Comparison of ENCODE assay signal across 27 mouse cellular contexts in genomic region chr2:145761436-145761835, GRCm38 (mm10).
"Had no signal": no experiment of that assay in that cellular context is flagged by ENCODE, and none has a peak within 500 bp of the region (broad histone marks: within the 10 kb centered on the region; RNA-seq: fewer than 3 reads in every experiment).

No protein-coding gene starts in this region.

- H3K27ac ChIP-seq: embryonic facial prominence, embryonic 12.5 days; embryonic facial prominence, embryonic 13.5 days; embryonic facial prominence, embryonic 15.5 days; forebrain, embryonic 10.5 days; forebrain, embryonic 12.5 days; forebrain, embryonic 13.5 days; forebrain, embryonic 15.5 days; gastrocnemius, adult 2 months; heart, adult 2 months; heart, embryonic 10.5 days had no signal

- ATAC-seq: forebrain, embryonic 13.5 days; forebrain, embryonic 14.5 days; forebrain, embryonic 15.5 days; forebrain, embryonic 16.5 days; forebrain, postnatal 0 days had no signal

- H3K36me3 ChIP-seq: embryonic facial prominence, embryonic 12.5 days; embryonic facial prominence, embryonic 13.5 days; embryonic facial prominence, embryonic 15.5 days; forebrain, embryonic 10.5 days; forebrain, embryonic 12.5 days; forebrain, embryonic 15.5 days; heart, embryonic 10.5 days had no signal

- DNase-seq: cerebellum, adult 9-10 months; cerebellum, adult 9-11 months; cerebellum, postnatal 10 days; cerebellum, postnatal 14 days; cerebellum, postnatal 25 days; cerebellum, postnatal 36 days; embryo, embryonic 11 days; forebrain, postnatal 0 days; gastrocnemius, adult 2 months; gastrocnemius, postnatal 10 days; gastrocnemius, postnatal 14 days; gastrocnemius, postnatal 25 days; gastrocnemius, postnatal 36 days; heart, adult 11 months; heart, adult 18-20 months; heart, adult 2 months had no signal

- H3K27me3 ChIP-seq: embryonic facial prominence, embryonic 12.5 days; embryonic facial prominence, embryonic 13.5 days; embryonic facial prominence, embryonic 15.5 days; forebrain, embryonic 12.5 days; forebrain, embryonic 13.5 days; forebrain, embryonic 15.5 days had no signal

- H3K9me3 ChIP-seq: embryonic facial prominence, embryonic 12.5 days; embryonic facial prominence, embryonic 13.5 days; embryonic facial prominence, embryonic 15.5 days; forebrain, embryonic 10.5 days; forebrain, embryonic 12.5 days; forebrain, embryonic 13.5 days; forebrain, embryonic 15.5 days; heart, embryonic 10.5 days had no signal

- H3K9ac ChIP-seq: embryonic facial prominence, embryonic 12.5 days; embryonic facial prominence, embryonic 13.5 days; embryonic facial prominence, embryonic 15.5 days; forebrain, embryonic 12.5 days; forebrain, embryonic 13.5 days; forebrain, embryonic 15.5 days; forebrain, postnatal 0 days had no signal

- H3K4me2 ChIP-seq: embryonic facial prominence, embryonic 12.5 days; embryonic facial prominence, embryonic 13.5 days; embryonic facial prominence, embryonic 15.5 days; forebrain, embryonic 12.5 days; forebrain, embryonic 13.5 days; forebrain, embryonic 15.5 days had no signal

- H3K4me1 ChIP-seq: forebrain, embryonic 13.5 days; forebrain, embryonic 15.5 days had no signal

- H3K4me3 ChIP-seq: embryonic facial prominence, embryonic 12.5 days; embryonic facial prominence, embryonic 13.5 days; embryonic facial prominence, embryonic 15.5 days; erythroblast, embryonic 14.5 days; forebrain, embryonic 10.5 days; forebrain, embryonic 12.5 days; forebrain, embryonic 13.5 days; forebrain, embryonic 15.5 days; gastrocnemius, adult 2 months; heart, adult 2 months; heart, embryonic 10.5 days had no signal
